Mouse (Mus musculus): ENCODE data around the gene Gprc5d. TPM values are rescaled to one million over a fixed set of nuclear protein-coding genes. Genes with fewer than 3 reads are reported as not detected.
A peak's percentile ranks its signal among the peaks of the same experiment; 100 is the strongest.

Gene Gprc5d
- total RNA-seq (2021), result not detected
- long read RNA-seq, experiment 1, result 0 reads
- long read RNA-seq, experiment 2, result 0 reads

GRCm38 (mm10) chr6:135118183-135118582, at the start of gene Gprc5d:
TSS of gene Gprc5d (minus strand) at chr6:135118283.
- DNase-seq, result no peak

GRCm38 (mm10) chr6:135166712-135167111, 48.6 kb upstream of the Gprc5d start:
- DNase-seq, result no peak

GRCm38 (mm10) chr6:135166262-135166661, 48.2 kb upstream of the Gprc5d start:
- DNase-seq, result no peak

- DNase-seq, result no peak
Measured at GRCm38 (mm10) chr6:135165706-135166105, 47.6 kb upstream of the Gprc5d start.

- DNase-seq, result no peak
Measured at GRCm38 (mm10) chr6:135165191-135165590, 47.1 kb upstream of the Gprc5d start.

GRCm38 (mm10) chr6:135162861-135163260, 44.8 kb upstream of the Gprc5d start:
- DNase-seq, result no peak

- DNase-seq, result no peak
Measured at GRCm38 (mm10) chr6:135162311-135162710, 44.2 kb upstream of the Gprc5d start.

- no peak for DNase-seq
Measured at GRCm38 (mm10) chr6:135161356-135161755, 43.3 kb upstream of the Gprc5d start.

- DNase-seq, result peak in 1 of 2 experiments; percentile 13
Measured at GRCm38 (mm10) chr6:135158509-135158908, 40.4 kb upstream of the Gprc5d start.

- DNase-seq, result peak; percentile 12 to 28
Measured at GRCm38 (mm10) chr6:135157496-135157895, 39.4 kb upstream of the Gprc5d start.

- peak in 1 of 2 experiments; percentile 26 for DNase-seq
Measured at GRCm38 (mm10) chr6:135156597-135156996, 38.5 kb upstream of the Gprc5d start.

- no peak for DNase-seq
Measured at GRCm38 (mm10) chr6:135153719-135154118, 35.6 kb upstream of the Gprc5d start.

GRCm38 (mm10) chr6:135150311-135150710, 32.2 kb upstream of the Gprc5d start:
- DNase-seq, result no peak

- no peak for DNase-seq
Measured at GRCm38 (mm10) chr6:135149722-135150121, 31.6 kb upstream of the Gprc5d start.

- no peak for DNase-seq
Measured at GRCm38 (mm10) chr6:135149175-135149574, 31.1 kb upstream of the Gprc5d start.

GRCm38 (mm10) chr6:135148506-135148905, 30.4 kb upstream of the Gprc5d start:
- peak in 1 of 2 experiments; percentile 61 for DNase-seq

GRCm38 (mm10) chr6:135145976-135146375, 27.9 kb upstream of the Gprc5d start:
- no peak for DNase-seq

- DNase-seq, result peak; percentile 21 to 42
Measured at GRCm38 (mm10) chr6:135144516-135144915, 26.4 kb upstream of the Gprc5d start.

GRCm38 (mm10) chr6:135143151-135143550, 25.1 kb upstream of the Gprc5d start:
- no peak for DNase-seq

- no peak for DNase-seq
Measured at GRCm38 (mm10) chr6:135141451-135142147, 23.5 kb upstream of the Gprc5d start.

GRCm38 (mm10) chr6:135138746-135139145, 20.7 kb upstream of the Gprc5d start:
- DNase-seq, result peak in 1 of 2 experiments; percentile 34

- DNase-seq, result peak in 1 of 2 experiments; percentile 20
Measured at GRCm38 (mm10) chr6:135138207-135138606, 20.1 kb upstream of the Gprc5d start.

GRCm38 (mm10) chr6:135137736-135138135, 19.7 kb upstream of the Gprc5d start:
- DNase-seq, result peak; percentile 44 to 49

Data from heart, adult 18-20 months (tissue).